Mouse (Mus musculus): ENCODE data around the gene Bnc1.

GRCm38 (mm10) chr7:81959704-81960103 lies 32.4 kb downstream of the Bnc1 start:
- TF ChIP-seq CTCF (IDR thresholded peaks at IDR 0.05; ENCODE audit: control insufficient read depth, insufficient read depth, insufficient read length), result no peak
- TF ChIP-seq USF1 (IDR thresholded peaks at IDR 0.05; ENCODE audit: low read depth), result no peak
